Mouse (Mus musculus): Measurements from ENCODE around the gene Trp73. TPM values are rescaled to one million over a fixed set of nuclear protein-coding genes. Genes with fewer than 3 reads are reported as not detected.
A peak's percentile ranks its signal among the peaks of the same experiment; 100 is the strongest.

The Trp73 gene
- polyA plus RNA-seq, 2 experiments: 2.2 to 2.6 TPM

DNA sequence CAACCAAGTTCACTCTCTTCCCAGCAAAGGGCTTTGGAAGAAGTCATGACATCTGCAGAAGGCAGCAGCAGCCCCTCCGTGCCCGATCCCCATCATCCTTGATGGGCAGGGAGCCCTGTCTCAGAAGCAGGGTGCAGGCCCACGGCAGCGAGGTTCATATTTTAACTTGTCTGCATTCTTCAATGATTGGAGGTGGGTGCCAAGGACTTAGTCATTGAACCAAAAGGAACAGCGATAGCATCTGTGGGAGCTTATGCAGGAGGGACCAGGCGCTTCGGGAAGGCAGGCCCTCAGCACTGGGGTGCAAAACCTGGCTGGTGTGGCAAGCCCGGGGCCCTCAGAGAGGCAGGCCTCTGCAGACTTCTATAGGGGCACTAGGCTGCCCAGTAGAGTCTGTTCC, 53.6 kb downstream of the Trp73 start:
- no peak for ATAC-seq (ENCODE audit: low FRiP score, low read depth)
- peaks cover 15% of the 10 kb centered on the region; the same call in 1 of the 2 replicates for H3K27me3 ChIP-seq (ENCODE audit: control insufficient read depth, insufficient read depth, low read length)

DNA sequence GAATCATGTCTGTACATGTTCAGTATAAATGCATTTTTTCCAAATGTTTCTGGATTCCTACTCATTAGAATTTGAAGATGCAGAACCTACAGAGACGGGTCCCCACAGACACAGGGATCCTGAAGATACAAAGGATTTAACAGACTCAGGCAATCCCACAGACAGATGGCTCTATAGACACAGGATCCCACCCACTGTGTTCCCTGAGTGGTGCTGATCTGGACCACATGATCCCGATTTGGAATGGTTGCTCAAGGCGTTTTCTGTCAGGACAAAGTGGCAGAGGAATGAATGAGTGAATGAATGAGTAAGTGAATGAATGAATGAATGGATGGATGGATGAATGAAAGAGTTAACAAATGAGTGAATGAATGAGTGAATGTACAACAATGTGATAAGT, 54.2 kb downstream of the Trp73 start:
- Histone ChIP-seq H3K4me1 (ENCODE audit: control insufficient read depth, insufficient read depth, low read length) (no peaks in the 10 kb centered on the region), H3K4me2 (replicated peaks; ENCODE audit: low read depth, low read length, severe bottlenecking) (no peak overlapping the region), H3K9ac (ENCODE audit: low read depth, low read length, severe bottlenecking) (no peak overlapping the region), H3K36me3 (ENCODE audit: control insufficient read depth, insufficient read depth, low read length) (no peaks in the 10 kb centered on the region), H3K27ac (replicated peaks; ENCODE audit: low read depth, low read length) (no peak overlapping the region), H3K27me3 (ENCODE audit: control insufficient read depth, insufficient read depth, low read length) (peaks cover 21% of the 10 kb centered on the region; the same call in 1 of the 2 replicates), H3K4me3 (replicated peaks; ENCODE audit: low read length) (no peak overlapping the region), H3K9me3 (ENCODE audit: control insufficient read depth, low read length) (no peaks in the 10 kb centered on the region)
- DNase-seq (ENCODE audit: low spot score) (no peak), ATAC-seq (ENCODE audit: low FRiP score, low read depth) (no peak)
- no peak for TF ChIP-seq POLR2A (IDR thresholded peaks at IDR 0.05; ENCODE audit: borderline replicate concordance, extremely low read depth, insufficient read depth, insufficient read length)
- 62% methylated on average over 3 of the region's 3 CpGs for WGBS

More for the DNA sequence above, 53.6 kb downstream of the Trp73 start:
- Histone ChIP-seq H3K9ac (ENCODE audit: low read depth, low read length, severe bottlenecking) (no peak overlapping the region), H3K36me3 (ENCODE audit: control insufficient read depth, insufficient read depth, low read length) (no peaks in the 10 kb centered on the region), H3K9me3 (ENCODE audit: control insufficient read depth, low read length) (no peaks in the 10 kb centered on the region), H3K4me1 (ENCODE audit: control insufficient read depth, insufficient read depth, low read length) (no peaks in the 10 kb centered on the region), H3K27ac (replicated peaks; ENCODE audit: low read depth, low read length) (no peak overlapping the region), H3K4me3 (replicated peaks; ENCODE audit: low read length) (no peak overlapping the region), H3K4me2 (replicated peaks; ENCODE audit: low read depth, low read length, severe bottlenecking) (no peak overlapping the region)
- DNase-seq (ENCODE audit: low spot score): no peak
- WGBS: 87% methylated on average over 8 of the region's 8 CpGs
- TF ChIP-seq POLR2A (IDR thresholded peaks at IDR 0.05; ENCODE audit: borderline replicate concordance, extremely low read depth, insufficient read depth, insufficient read length): no peak

GRCm38 (mm10) chr4:154081974-154082373, 58.0 kb downstream of the Trp73 start:
- Histone ChIP-seq H3K27ac (replicated peaks; ENCODE audit: low read depth, low read length) (no peak overlapping the region), H3K4me1 (ENCODE audit: control insufficient read depth, insufficient read depth, low read length) (no peaks in the 10 kb centered on the region), H3K36me3 (ENCODE audit: control insufficient read depth, insufficient read depth, low read length) (no peaks in the 10 kb centered on the region), H3K27me3 (ENCODE audit: control insufficient read depth, insufficient read depth, low read length) (peaks cover 34% of the 10 kb centered on the region), H3K9ac (ENCODE audit: low read depth, low read length, severe bottlenecking) (no peak overlapping the region), H3K9me3 (ENCODE audit: control insufficient read depth, low read length) (no peaks in the 10 kb centered on the region), H3K4me3 (replicated peaks; ENCODE audit: low read length) (no peak overlapping the region), H3K4me2 (replicated peaks; ENCODE audit: low read depth, low read length, severe bottlenecking) (no peak overlapping the region)
- no peak for TF ChIP-seq POLR2A (IDR thresholded peaks at IDR 0.05; ENCODE audit: borderline replicate concordance, extremely low read depth, insufficient read depth, insufficient read length)
- WGBS: 14% methylated on average over 1 of the region's 1 CpGs
- DNase-seq (ENCODE audit: low spot score): no peak
- no peak for ATAC-seq (ENCODE audit: low FRiP score, low read depth)

GRCm38 (mm10) chr4:154081021-154081420, 59.0 kb downstream of the Trp73 start:
- Histone ChIP-seq H3K4me3 (replicated peaks; ENCODE audit: low read length) (peak overlapping the region; percentile 26), H3K36me3 (ENCODE audit: control insufficient read depth, insufficient read depth, low read length) (no peaks in the 10 kb centered on the region), H3K27ac (replicated peaks; ENCODE audit: low read depth, low read length) (no peak overlapping the region), H3K4me2 (replicated peaks; ENCODE audit: low read depth, low read length, severe bottlenecking) (peak overlapping the region; percentile 31; the same call in 1 of the 2 replicates), H3K4me1 (ENCODE audit: control insufficient read depth, insufficient read depth, low read length) (no peaks in the 10 kb centered on the region), H3K27me3 (ENCODE audit: control insufficient read depth, insufficient read depth, low read length) (peaks cover 34% of the 10 kb centered on the region), H3K9ac (ENCODE audit: low read depth, low read length, severe bottlenecking) (no peak overlapping the region), H3K9me3 (ENCODE audit: control insufficient read depth, low read length) (no peaks in the 10 kb centered on the region)
- TF ChIP-seq POLR2A (IDR thresholded peaks at IDR 0.05; ENCODE audit: borderline replicate concordance, extremely low read depth, insufficient read depth, insufficient read length): no peak
- WGBS: 5% methylated on average over 13 of the region's 13 CpGs
- no peak for DNase-seq (ENCODE audit: low spot score)
- no peak for ATAC-seq (ENCODE audit: low FRiP score, low read depth)

GRCm38 (mm10) chr4:154080211-154080610, 59.8 kb downstream of the Trp73 start:
- H3K4me3 ChIP-seq (replicated peaks; ENCODE audit: low read length): no peak overlapping the region
- H3K27ac ChIP-seq (replicated peaks; ENCODE audit: low read depth, low read length): no peak overlapping the region
- no peaks in the 10 kb centered on the region for H3K36me3 ChIP-seq (ENCODE audit: control insufficient read depth, insufficient read depth, low read length)
- no peaks in the 10 kb centered on the region for H3K4me1 ChIP-seq (ENCODE audit: control insufficient read depth, insufficient read depth, low read length)
- DNase-seq (ENCODE audit: low spot score): no peak
- H3K9ac ChIP-seq (ENCODE audit: low read depth, low read length, severe bottlenecking): no peak overlapping the region
- no peak overlapping the region for H3K4me2 ChIP-seq (replicated peaks; ENCODE audit: low read depth, low read length, severe bottlenecking)
- 62% methylated on average over 4 of the region's 4 CpGs for WGBS
- ATAC-seq (ENCODE audit: low FRiP score, low read depth): no peak
- no peaks in the 10 kb centered on the region for H3K9me3 ChIP-seq (ENCODE audit: control insufficient read depth, low read length)
- TF ChIP-seq POLR2A (IDR thresholded peaks at IDR 0.05; ENCODE audit: borderline replicate concordance, extremely low read depth, insufficient read depth, insufficient read length): no peak
- H3K27me3 ChIP-seq (ENCODE audit: control insufficient read depth, insufficient read depth, low read length): peaks cover 34% of the 10 kb centered on the region

DNA sequence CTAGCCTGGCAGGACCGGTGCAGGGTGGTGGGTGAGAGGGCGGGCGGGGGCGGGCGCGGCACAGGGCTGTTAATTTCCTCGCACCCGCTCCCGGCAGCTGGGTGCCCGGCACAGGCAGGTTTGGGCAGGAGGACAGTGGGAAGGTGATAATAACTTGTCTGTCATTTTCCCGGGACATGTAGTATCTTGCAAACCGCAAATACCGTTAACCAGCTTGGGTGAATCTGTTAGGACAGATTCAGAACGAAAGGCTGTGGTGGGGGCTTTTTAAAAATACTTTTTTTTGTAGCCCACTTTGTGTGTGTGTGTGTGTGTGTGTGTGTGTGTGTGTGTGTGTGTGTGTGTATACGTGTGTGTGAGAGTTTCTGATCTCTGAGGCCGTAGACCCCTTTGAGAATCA, 68.1 kb downstream of the Trp73 start:
- DNase-seq (ENCODE audit: low spot score) (no peak), ATAC-seq (ENCODE audit: low FRiP score, low read depth) (no peak)
- Histone ChIP-seq H3K9me3 (ENCODE audit: control insufficient read depth, low read length) (no peaks in the 10 kb centered on the region), H3K36me3 (ENCODE audit: control insufficient read depth, insufficient read depth, low read length) (no peaks in the 10 kb centered on the region), H3K4me1 (ENCODE audit: control insufficient read depth, insufficient read depth, low read length) (no peaks in the 10 kb centered on the region), H3K27ac (replicated peaks; ENCODE audit: low read depth, low read length) (no peak overlapping the region), H3K4me2 (replicated peaks; ENCODE audit: low read depth, low read length, severe bottlenecking) (no peak overlapping the region), H3K27me3 (ENCODE audit: control insufficient read depth, insufficient read depth, low read length) (peaks cover 16% of the 10 kb centered on the region), H3K9ac (ENCODE audit: low read depth, low read length, severe bottlenecking) (no peak overlapping the region), H3K4me3 (replicated peaks; ENCODE audit: low read length) (no peak overlapping the region)
- no peak for TF ChIP-seq POLR2A (IDR thresholded peaks at IDR 0.05; ENCODE audit: borderline replicate concordance, extremely low read depth, insufficient read depth, insufficient read length)
- 15% methylated on average over 12 of the region's 16 CpGs for WGBS
